Mouse (Mus musculus): ENCODE data around the gene C1ql1.

C1ql1 gene

GRCm38 (mm10) chr11:102958431-102958830 lies 11.9 kb upstream of the C1ql1 start:
- 95% methylated on average over 6 of the region's 6 CpGs for WGBS

DNA sequence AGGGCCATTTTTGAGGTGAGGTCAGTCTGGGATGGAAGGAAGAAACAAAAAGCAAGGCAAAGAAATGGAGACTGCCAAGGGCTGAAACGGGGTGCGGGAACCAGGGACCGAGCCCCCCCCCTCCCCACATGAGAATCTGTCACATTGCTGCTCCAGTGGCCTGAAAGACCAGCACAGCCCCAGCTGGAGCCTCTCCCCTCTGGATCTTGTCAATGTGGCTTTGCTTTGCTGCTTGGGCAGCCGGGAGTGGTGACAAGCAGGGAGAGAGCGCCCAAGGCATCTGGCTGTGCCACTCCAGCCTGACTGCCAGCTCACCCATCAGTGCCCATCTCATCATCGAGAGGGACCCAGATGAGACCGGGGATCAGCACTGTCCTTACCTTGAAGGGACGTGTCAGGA lies 11.2 kb upstream of the C1ql1 start:
- 76% methylated on average over 8 of the region's 8 CpGs for WGBS

DNA sequence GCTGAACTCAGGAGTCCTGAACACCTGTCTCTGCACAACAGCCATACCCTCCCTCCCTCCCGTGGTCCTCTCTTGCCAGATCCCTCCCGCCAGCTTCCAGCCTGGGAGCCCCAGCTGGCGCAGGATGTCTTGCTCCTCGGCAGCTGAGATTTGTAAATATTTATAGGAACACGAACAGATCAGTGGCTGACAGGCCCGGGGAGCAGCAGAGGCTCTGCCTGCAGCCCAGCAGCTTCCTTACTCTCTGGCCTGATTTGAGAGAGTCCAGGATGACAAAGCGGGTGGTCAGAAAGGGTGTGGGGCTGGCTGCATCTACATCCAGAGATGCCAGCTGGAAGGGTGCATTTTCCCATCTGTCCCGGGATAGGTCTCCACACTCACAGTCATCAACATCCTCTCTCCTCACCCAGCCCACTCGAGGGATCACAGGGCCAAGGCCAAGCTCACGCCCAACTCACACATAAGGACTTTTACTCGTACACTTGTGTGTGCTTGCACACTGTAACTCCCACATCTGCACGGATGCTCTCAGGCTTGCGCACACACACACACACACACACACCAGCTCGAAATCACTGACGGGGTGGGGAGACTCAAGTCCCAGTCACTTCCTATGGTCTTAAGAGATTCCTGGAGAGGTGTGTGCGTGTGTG lies 10.6 kb upstream of the C1ql1 start:
- 45% methylated on average over 16 of the region's 16 CpGs for WGBS

- WGBS = 65% methylated on average over 6 of the region's 6 CpGs
Observed at GRCm38 (mm10) chr11:102952922-102953321, 6.4 kb upstream of the C1ql1 start.

DNA sequence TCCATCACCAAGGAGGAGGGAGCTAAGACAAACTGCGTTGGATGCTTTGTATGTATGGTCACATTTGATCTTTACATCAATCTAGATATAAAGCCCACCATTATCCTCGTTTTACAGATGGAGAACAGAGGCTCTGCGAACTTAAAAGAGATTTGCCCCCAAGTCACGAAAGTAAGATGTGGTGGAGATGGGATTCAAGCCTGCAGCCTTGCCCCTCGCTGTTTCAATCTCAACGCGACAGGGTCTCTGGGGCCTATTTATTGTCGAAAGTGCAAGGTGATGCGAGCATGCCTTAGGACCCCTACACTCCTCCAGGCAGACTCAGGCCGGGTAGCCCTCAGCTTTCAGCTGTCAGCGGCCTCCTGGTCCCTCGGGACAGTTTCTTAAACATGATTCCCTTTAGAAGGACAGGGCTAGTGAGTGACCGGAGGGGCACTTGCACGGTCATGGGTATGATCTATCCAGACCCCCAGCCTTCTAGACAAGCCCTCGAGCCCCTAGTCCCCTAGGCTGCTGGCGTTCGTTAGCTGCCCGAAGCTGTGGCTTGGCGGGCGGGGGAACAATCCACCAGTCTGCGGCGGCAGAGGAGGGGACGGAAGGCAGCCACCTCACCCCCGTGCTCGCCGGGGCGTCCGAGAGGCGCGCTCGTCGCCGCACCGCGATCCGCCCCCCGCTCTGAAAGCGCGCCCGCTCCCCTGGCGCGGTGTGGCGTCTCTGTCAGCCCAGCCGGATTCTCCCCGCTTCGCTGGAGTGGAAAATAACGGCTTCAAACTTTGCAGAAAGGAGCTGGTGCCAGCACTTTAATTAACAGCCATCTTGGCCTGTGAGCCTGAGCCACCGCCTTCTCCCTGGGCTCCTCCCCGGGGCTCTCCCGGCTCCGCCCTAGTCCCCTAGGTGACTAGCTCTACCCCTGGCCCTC lies 1.8 kb upstream of the C1ql1 start:
- WGBS = 8% methylated on average over 51 of the region's 51 CpGs

GRCm38 (mm10) chr11:102946992-102947343 lies 480 bp upstream of the C1ql1 start:
- WGBS = 32% methylated on average over 8 of the region's 8 CpGs

GRCm38 (mm10) chr11:102945306-102946264 lies 903 bp downstream of the C1ql1 start:
- WGBS = 2% methylated on average over 54 of the region's 54 CpGs

DNA sequence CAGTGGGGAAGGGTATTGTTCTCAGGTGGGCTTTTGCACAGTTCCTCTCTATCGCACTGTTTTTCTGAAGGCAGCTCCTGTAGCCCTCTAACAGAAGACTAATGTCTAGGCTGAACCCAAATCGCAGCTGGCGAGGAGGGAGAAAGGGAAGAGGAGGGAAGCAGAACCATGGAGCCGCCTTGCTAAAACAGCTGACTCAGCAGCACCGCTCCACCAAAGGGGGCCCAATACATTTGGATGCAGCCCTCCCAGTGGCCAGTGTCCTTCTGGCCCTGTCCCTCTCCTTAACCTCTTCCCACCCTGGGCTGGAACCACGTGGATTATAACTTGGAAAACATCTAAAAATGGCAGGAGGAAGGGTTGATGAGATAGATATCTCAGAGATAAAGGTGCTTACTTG lies 5.3 kb downstream of the C1ql1 start:
- WGBS = 78% methylated on average over 6 of the region's 6 CpGs

GRCm38 (mm10) chr11:102939024-102939675 lies 7.3 kb downstream of the C1ql1 start:
- WGBS = 29% methylated on average over 13 of the region's 13 CpGs

DNA sequence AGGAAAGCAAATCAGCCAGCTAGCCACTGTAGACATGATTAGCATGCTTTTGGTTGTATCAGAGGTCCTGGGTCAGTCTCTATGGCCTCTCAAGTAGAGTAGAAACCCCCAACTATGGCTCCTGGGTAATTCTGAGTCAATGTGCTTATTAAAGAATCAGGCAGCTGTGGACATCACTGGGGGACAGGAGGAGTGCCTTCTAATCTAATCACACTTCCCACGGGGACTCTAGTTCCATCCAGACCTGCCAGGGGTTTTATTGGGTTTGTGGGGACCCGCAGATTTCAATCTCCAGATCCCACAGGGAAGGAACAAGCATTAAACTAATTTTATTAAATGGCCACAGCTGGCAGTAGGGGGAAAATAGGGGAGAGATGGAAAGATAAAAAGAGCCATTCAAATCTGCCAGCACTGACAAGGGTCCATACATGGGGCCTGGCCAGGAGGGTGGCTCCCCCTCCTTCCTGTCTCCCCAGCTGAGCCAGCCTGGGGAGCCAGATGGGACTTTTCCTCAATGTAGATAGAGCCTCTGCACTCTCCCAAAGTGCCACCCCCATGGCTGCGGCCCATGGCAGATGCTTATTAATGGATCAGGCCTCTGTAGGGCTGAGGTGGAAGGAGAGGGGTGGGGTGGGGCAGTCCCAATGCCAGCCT lies 8.8 kb downstream of the C1ql1 start:
- 75% methylated on average over 3 of the region's 3 CpGs for WGBS

- 64% methylated on average over 4 of the region's 4 CpGs for WGBS
Observed at GRCm38 (mm10) chr11:102936272-102936671, 10.2 kb downstream of the C1ql1 start.

DNA sequence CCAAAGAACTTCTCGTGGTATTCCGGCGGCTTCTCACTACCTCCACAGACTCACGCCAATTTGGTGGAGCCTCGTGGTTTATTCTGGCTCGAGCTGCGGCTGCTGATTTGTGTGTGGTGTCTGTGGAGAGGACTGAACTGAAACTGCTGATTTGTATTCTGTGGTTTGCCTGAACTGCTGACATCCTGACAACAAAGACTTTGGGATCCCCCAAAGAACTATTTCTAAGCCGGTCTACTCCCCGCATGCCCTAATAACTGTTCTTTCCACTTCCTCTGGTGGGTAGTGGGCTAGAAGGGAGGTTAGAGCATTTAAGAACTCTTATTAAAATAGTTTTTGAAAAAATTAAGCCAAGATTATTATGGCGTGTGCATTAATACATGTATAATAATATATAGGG lies 15.8 kb downstream of the C1ql1 start:
- 85% methylated on average over 10 of the region's 10 CpGs for WGBS

DNA sequence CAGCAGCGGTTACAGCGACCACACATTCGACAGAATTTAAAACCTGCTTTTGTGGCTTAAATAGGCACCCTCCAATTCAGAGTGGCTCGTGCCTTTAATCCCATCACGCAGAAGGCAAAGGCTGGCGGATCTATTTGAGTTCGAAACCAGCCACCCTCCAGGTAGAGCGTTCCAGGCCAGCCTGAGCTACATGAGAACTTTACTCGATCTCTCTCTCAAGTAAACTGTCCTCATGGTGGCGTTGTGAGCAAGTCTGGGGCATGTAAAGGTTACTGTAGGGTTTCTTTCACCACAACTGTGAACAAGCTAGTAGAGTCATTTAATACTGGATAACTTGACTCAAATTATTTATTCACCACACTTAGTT lies 21.2 kb downstream of the C1ql1 start:
- WGBS = 1% methylated on average over 10 of the region's 10 CpGs

GRCm38 (mm10) chr11:102924557-102925350 lies 21.7 kb downstream of the C1ql1 start, which contains the start of gene Kif18b:
Gene Kif18b, minus strand, starts transcription at chr11:102925124.
- WGBS = under 1% methylated on average over 62 of the region's 62 CpGs

- 80% methylated on average over 6 of the region's 6 CpGs for WGBS
Observed at GRCm38 (mm10) chr11:102921491-102921890, 25.0 kb downstream of the C1ql1 start.

DNA sequence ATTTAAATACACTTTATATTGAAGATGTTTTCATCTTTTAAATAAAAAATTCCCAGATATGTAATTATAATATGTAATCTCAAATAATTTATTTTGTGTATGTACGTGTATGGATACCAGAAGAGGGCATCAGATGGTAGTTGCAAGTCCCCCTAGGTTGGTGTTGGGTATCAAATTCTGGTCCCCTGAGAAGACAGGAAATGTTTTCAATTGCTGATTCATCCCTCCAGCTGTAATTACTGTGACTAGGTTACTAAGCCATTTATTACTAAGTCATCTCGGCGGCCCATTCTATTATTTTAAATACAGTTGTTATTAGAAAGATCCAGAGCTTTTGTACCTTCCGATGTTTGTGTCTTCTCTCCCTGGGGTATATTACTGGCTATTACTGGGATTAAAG lies 28.4 kb downstream of the C1ql1 start:
- WGBS = 86% methylated on average over 4 of the region's 4 CpGs

DNA sequence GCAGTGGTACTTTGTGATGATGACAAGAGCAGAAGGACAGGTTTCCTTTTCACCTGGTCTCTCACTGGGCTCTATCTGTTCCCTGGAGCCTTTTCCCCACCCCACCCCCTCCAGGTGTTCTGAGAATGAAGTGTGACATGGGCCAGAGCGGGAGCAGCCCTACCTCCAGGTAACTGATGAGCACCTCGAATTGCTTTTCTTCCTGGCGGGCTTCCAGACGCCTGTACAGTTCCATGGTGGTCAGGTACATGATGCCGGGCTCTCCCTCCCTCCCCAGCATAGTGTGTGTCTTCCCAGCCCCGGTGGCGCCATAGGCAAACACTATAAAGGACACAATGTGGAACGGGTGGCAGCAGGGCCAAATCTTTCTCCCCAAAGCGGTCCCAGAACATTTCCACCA lies 31.1 kb downstream of the C1ql1 start:
- WGBS = 93% methylated on average over 9 of the region's 9 CpGs

DNA sequence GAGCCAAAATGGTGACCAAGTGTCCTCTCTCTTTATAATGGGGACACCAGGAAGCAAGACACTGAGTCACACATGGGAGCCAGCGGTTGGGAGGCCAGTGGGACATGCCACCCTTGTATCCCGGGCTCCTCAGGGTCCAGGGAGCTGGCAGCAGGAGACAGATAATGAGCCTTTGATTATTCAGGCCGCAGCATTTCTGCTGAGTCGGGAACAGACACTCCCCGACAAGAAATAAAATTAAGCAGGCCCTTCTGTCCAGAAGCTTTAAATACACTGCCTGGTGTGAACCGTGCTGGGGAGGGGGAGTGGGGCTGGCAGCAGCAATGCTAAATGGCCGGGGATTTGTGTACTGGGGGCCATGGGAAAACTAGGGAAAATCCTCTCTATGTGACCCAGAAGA lies 35.1 kb downstream of the C1ql1 start:
- WGBS = 41% methylated on average over 7 of the region's 7 CpGs

- WGBS = 85% methylated on average over 7 of the region's 7 CpGs
Observed at GRCm38 (mm10) chr11:102903654-102904053, 42.8 kb downstream of the C1ql1 start.

- WGBS = 92% methylated on average over 5 of the region's 5 CpGs
Observed at GRCm38 (mm10) chr11:102902107-102902506, 44.4 kb downstream of the C1ql1 start.
